Mouse (Mus musculus) small intestine, adult 2 months (tissue): ENCODE measurements around the gene Nap1l5.

Source experiments
- CTCF ChIP-seq: fragments of 200-500 bp; IDR thresholded peaks from 2 replicates; pipeline ENCODE4 v1.5.1; 2012; ENCODE audit warnings: low read depth, mild to moderate bottlenecking, control low read depth, inconsistent platforms, low read length, moderate library complexity, mixed read lengths; ENCODE audit not compliant: insufficient replicate concordance, insufficient read length; ENCODE audit errors: extremely low read depth
- POLR2A ChIP-seq: fragments of 200-500 bp; IDR thresholded peaks from 2 replicates; pipeline ENCODE4 v1.6.1; 2012; ENCODE audit warnings: low read depth, mild to moderate bottlenecking, control low read depth, inconsistent platforms, low read length, moderate library complexity

- no peak for TF ChIP-seq CTCF
- no peak for TF ChIP-seq POLR2A
Measured at GRCm38 (mm10) chr6:58899076-58899475, 7.8 kb downstream of the Nap1l5 start.
